Mouse (Mus musculus): ENCODE data around the gene Smad1. TPM values are rescaled to one million over a fixed set of nuclear protein-coding genes. Genes with fewer than 3 reads are reported as not detected.
"Not testable (repeated sequence)": the region's sequence is repeated elsewhere in the genome, so short reads cannot be mapped to it uniquely, and the experiment has no call there.

Gene Smad1
- polyA plus RNA-seq (2014; fragmentation: Nextera tagmentation; extraction: Ambion mirVana): 18.5 TPM in 2 replicates

GRCm38 (mm10) chr8:79398994-79399650 is at the start of gene Smad1:
Gene Smad1 (minus strand): TSS chr8:79399518.
- Histone ChIP-seq H3K9ac (ENCODE audit: low read depth, low read length) (peak within 1 kb of the TSS; percentile 71), H3K9me3 (ENCODE audit: control insufficient read depth, low read length) (no peaks in the 10 kb centered on the region), H3K36me3 (ENCODE audit: control insufficient read depth, insufficient read depth, low read length) (no peaks in the 10 kb centered on the region), H3K4me3 (ENCODE audit: low read depth, low read length) (peak within 1 kb of the TSS; percentile 76), H3K4me2 (peak within 1 kb of the TSS; percentile 75), H3K4me1 (replicated peaks; ENCODE audit: control insufficient read depth, insufficient read depth, low read length) (peaks cover 5% of the 10 kb centered on the region), H3K27me3 (replicated peaks; ENCODE audit: control insufficient read depth, insufficient read depth, low read length) (peaks cover 30% of the 10 kb centered on the region), H3K27ac (ENCODE audit: low read depth, low read length) (peak within 1 kb of the TSS; percentile 73)
- WGBS: 1% methylated on average over 72 of the region's 80 CpGs
- DNase-seq (ENCODE audit: low spot score) (peak; percentile 93), ATAC-seq (replicated peaks; ENCODE audit: low FRiP score) (peak; percentile 86)

- WGBS: 61% methylated on average over 10 of the region's 10 CpGs
- Histone ChIP-seq H3K4me3 (ENCODE audit: low read depth, low read length) (no peak overlapping the region), H3K9me3 (ENCODE audit: control insufficient read depth, low read length) (no peaks in the 10 kb centered on the region), H3K4me1 (replicated peaks; ENCODE audit: control insufficient read depth, insufficient read depth, low read length) (no peaks in the 10 kb centered on the region), H3K27ac (ENCODE audit: low read depth, low read length) (no peak overlapping the region), H3K27me3 (replicated peaks; ENCODE audit: control insufficient read depth, insufficient read depth, low read length) (no peaks in the 10 kb centered on the region), H3K4me2 (no peak overlapping the region), H3K36me3 (ENCODE audit: control insufficient read depth, insufficient read depth, low read length) (no peaks in the 10 kb centered on the region), H3K9ac (ENCODE audit: low read depth, low read length) (no peak overlapping the region)
- no peak for DNase-seq (ENCODE audit: low spot score)
- no peak for ATAC-seq (replicated peaks; ENCODE audit: low FRiP score)
These were observed 48.0 kb upstream of the Smad1 start for GRCm38 (mm10) chr8:79447260-79447853.

- Histone ChIP-seq H3K9ac (ENCODE audit: low read depth, low read length) (no peak overlapping the region), H3K4me2 (no peak overlapping the region), H3K27me3 (replicated peaks; ENCODE audit: control insufficient read depth, insufficient read depth, low read length) (no peaks in the 10 kb centered on the region), H3K9me3 (ENCODE audit: control insufficient read depth, low read length) (no peaks in the 10 kb centered on the region), H3K4me1 (replicated peaks; ENCODE audit: control insufficient read depth, insufficient read depth, low read length) (no peaks in the 10 kb centered on the region), H3K4me3 (ENCODE audit: low read depth, low read length) (no peak overlapping the region), H3K36me3 (ENCODE audit: control insufficient read depth, insufficient read depth, low read length) (no peaks in the 10 kb centered on the region), H3K27ac (ENCODE audit: low read depth, low read length) (no peak overlapping the region)
- WGBS: 69% methylated on average over 14 of the region's 14 CpGs
- DNase-seq (ENCODE audit: low spot score): no peak
- ATAC-seq (replicated peaks; ENCODE audit: low FRiP score): no peak
These were observed 44.3 kb upstream of the Smad1 start for GRCm38 (mm10) chr8:79443460-79444098.

- Histone ChIP-seq H3K9ac (ENCODE audit: low read depth, low read length) (no peak overlapping the region), H3K4me1 (replicated peaks; ENCODE audit: control insufficient read depth, insufficient read depth, low read length) (no peaks in the 10 kb centered on the region), H3K27ac (ENCODE audit: low read depth, low read length) (no peak overlapping the region), H3K9me3 (ENCODE audit: control insufficient read depth, low read length) (no peaks in the 10 kb centered on the region), H3K4me3 (ENCODE audit: low read depth, low read length) (no peak overlapping the region), H3K27me3 (replicated peaks; ENCODE audit: control insufficient read depth, insufficient read depth, low read length) (no peaks in the 10 kb centered on the region), H3K4me2 (no peak overlapping the region), H3K36me3 (ENCODE audit: control insufficient read depth, insufficient read depth, low read length) (no peaks in the 10 kb centered on the region)
- WGBS: 68% methylated on average over 4 of the region's 4 CpGs
- DNase-seq (ENCODE audit: low spot score) (no peak), ATAC-seq (replicated peaks; ENCODE audit: low FRiP score) (no peak)
These were observed 34.7 kb upstream of the Smad1 start for GRCm38 (mm10) chr8:79433953-79434500.

- no peak overlapping the region for H3K4me3 ChIP-seq (ENCODE audit: low read depth, low read length)
- H3K9me3 ChIP-seq (ENCODE audit: control insufficient read depth, low read length): no peaks in the 10 kb centered on the region
- no peaks in the 10 kb centered on the region for H3K27me3 ChIP-seq (replicated peaks; ENCODE audit: control insufficient read depth, insufficient read depth, low read length)
- H3K9ac ChIP-seq (ENCODE audit: low read depth, low read length): no peak overlapping the region
- no peak overlapping the region for H3K4me2 ChIP-seq
- ATAC-seq (replicated peaks; ENCODE audit: low FRiP score) (no peak), DNase-seq (ENCODE audit: low spot score) (no peak)
- H3K36me3 ChIP-seq (ENCODE audit: control insufficient read depth, insufficient read depth, low read length): no peaks in the 10 kb centered on the region
- H3K27ac ChIP-seq (ENCODE audit: low read depth, low read length): no peak overlapping the region
- WGBS: 77% methylated on average over 5 of the region's 5 CpGs
- no peaks in the 10 kb centered on the region for H3K4me1 ChIP-seq (replicated peaks; ENCODE audit: control insufficient read depth, insufficient read depth, low read length)
These were observed 15.6 kb upstream of the Smad1 start for GRCm38 (mm10) chr8:79414907-79415306.

GRCm38 (mm10) chr8:79410501-79410900 is 11.2 kb upstream of the Smad1 start:
- 72% methylated on average over 1 of the region's 1 CpGs for WGBS
- no peaks in the 10 kb centered on the region for H3K36me3 ChIP-seq (ENCODE audit: control insufficient read depth, insufficient read depth, low read length)
- H3K4me2 ChIP-seq: no peak overlapping the region
- DNase-seq (ENCODE audit: low spot score) (no peak), ATAC-seq (replicated peaks; ENCODE audit: low FRiP score) (no peak)
- H3K4me3 ChIP-seq (ENCODE audit: low read depth, low read length): no peak overlapping the region
- H3K9me3 ChIP-seq (ENCODE audit: control insufficient read depth, low read length): no peaks in the 10 kb centered on the region
- no peak overlapping the region for H3K27ac ChIP-seq (ENCODE audit: low read depth, low read length)
- H3K27me3 ChIP-seq (replicated peaks; ENCODE audit: control insufficient read depth, insufficient read depth, low read length): no peaks in the 10 kb centered on the region
- H3K9ac ChIP-seq (ENCODE audit: low read depth, low read length): no peak overlapping the region
- no peaks in the 10 kb centered on the region for H3K4me1 ChIP-seq (replicated peaks; ENCODE audit: control insufficient read depth, insufficient read depth, low read length)

GRCm38 (mm10) chr8:79407356-79407755 is 8.0 kb upstream of the Smad1 start:
- 46% methylated on average over 1 of the region's 1 CpGs for WGBS
- H3K9ac ChIP-seq (ENCODE audit: low read depth, low read length); H3K4me1 ChIP-seq (replicated peaks; ENCODE audit: control insufficient read depth, insufficient read depth, low read length); H3K36me3 ChIP-seq (ENCODE audit: control insufficient read depth, insufficient read depth, low read length); H3K4me3 ChIP-seq (ENCODE audit: low read depth, low read length); ATAC-seq (replicated peaks; ENCODE audit: low FRiP score); H3K27me3 ChIP-seq (replicated peaks; ENCODE audit: control insufficient read depth, insufficient read depth, low read length); DNase-seq (ENCODE audit: low spot score); H3K4me2 ChIP-seq; H3K27ac ChIP-seq (ENCODE audit: low read depth, low read length); H3K9me3 ChIP-seq (ENCODE audit: control insufficient read depth, low read length): not testable (repeated sequence)

- no peak for DNase-seq (ENCODE audit: low spot score)
- Histone ChIP-seq H3K27me3 (replicated peaks; ENCODE audit: control insufficient read depth, insufficient read depth, low read length) (peaks cover under 1% of the 10 kb centered on the region; the same call in 1 of the 2 replicates), H3K36me3 (ENCODE audit: control insufficient read depth, insufficient read depth, low read length) (no peaks in the 10 kb centered on the region), H3K9ac (ENCODE audit: low read depth, low read length) (no peak overlapping the region), H3K27ac (ENCODE audit: low read depth, low read length) (no peak overlapping the region), H3K4me2 (no peak overlapping the region), H3K4me3 (ENCODE audit: low read depth, low read length) (no peak overlapping the region), H3K4me1 (replicated peaks; ENCODE audit: control insufficient read depth, insufficient read depth, low read length) (no peaks in the 10 kb centered on the region), H3K9me3 (ENCODE audit: control insufficient read depth, low read length) (no peaks in the 10 kb centered on the region)
- WGBS: 44% methylated on average over 6 of the region's 6 CpGs
- ATAC-seq (replicated peaks; ENCODE audit: low FRiP score): no peak
These were observed 5.7 kb upstream of the Smad1 start for GRCm38 (mm10) chr8:79404895-79405557.
